23 mouse cellular contexts compared by ENCODE assay signal in the genomic region with DNA sequence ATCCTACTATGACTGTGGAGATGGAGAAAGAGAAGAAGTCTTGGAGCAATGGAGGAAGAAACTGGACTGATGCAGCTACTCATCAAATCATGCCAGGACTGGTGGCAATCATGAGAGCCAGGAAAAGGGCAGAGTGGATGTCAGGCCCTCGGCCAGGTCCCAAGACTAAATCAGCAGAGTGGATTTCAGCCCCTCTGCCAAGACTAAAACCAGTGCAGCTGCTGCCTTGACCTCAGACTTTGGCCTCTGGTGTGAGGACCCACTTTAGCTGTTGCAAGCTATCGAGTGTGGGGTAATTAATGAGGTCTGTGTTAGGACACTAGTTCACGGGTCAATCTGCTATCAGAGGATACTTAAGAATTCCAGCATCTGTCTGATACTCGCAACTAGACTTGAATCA. TPM values are rescaled to one million over a fixed set of nuclear protein-coding genes. Genes with fewer than 3 reads are reported as not detected.
A peak's percentile ranks its signal among the peaks of the same experiment; 100 is the strongest.
DNase-seq lines count a peak whose midpoint lies in the region; ATAC-seq and TF ChIP-seq lines count a peak whose summit lies in the region.
"Had no signal": no experiment of that assay in that cellular context is flagged by ENCODE, and none has a peak within 500 bp of the region (broad histone marks: within the 10 kb centered on the region; RNA-seq: fewer than 3 reads in every experiment).

No protein-coding gene starts in this region.

- H3K27ac ChIP-seq in heart, embryonic 12.5 days (ENCODE audit: poor library complexity, severe bottlenecking), result no peak overlapping the region
- no peak overlapping the region for H3K27ac ChIP-seq in liver, adult 2 months (replicated peaks; ENCODE audit: insufficient read depth, low read depth, low read length)
- H3K27ac ChIP-seq in liver, postnatal 0 days (ENCODE audit: low read depth), result no peak overlapping the region
- H3K27ac ChIP-seq in midbrain, embryonic 13.5 days, result no peak overlapping the region
- H3K27ac ChIP-seq: heart, embryonic 15.5 days; midbrain, embryonic 12.5 days; neural tube, embryonic 12.5 days had no signal

- TF ChIP-seq CTCF in liver, adult 2 months (IDR thresholded peaks at IDR 0.05; ENCODE audit: low read depth, low read length), result no peak
- TF ChIP-seq CTCF in liver, postnatal 0 days (IDR thresholded peaks at IDR 0.05; ENCODE audit: low read depth), result no peak

- TF ChIP-seq EP300 in liver, postnatal 0 days (IDR thresholded peaks at IDR 0.05; ENCODE audit: low read depth), result no peak

- H3K9me3 ChIP-seq in heart, embryonic 12.5 days (replicated peaks), result no peaks in the 10 kb centered on the region
- no peaks in the 10 kb centered on the region for H3K9me3 ChIP-seq in liver, postnatal 0 days (ENCODE audit: low read length)
- H3K9me3 ChIP-seq in midbrain, embryonic 13.5 days, result no peaks in the 10 kb centered on the region
- H3K9me3 ChIP-seq: heart, embryonic 15.5 days; midbrain, embryonic 12.5 days; neural tube, embryonic 12.5 days had no signal

- 67% methylated on average over 4 of the region's 4 CpGs for WGBS in heart, embryonic 12.5 days
- 43% methylated on average over 4 of the region's 4 CpGs for WGBS in liver, adult 2 months
- 66% methylated on average over 4 of the region's 4 CpGs for WGBS in liver, postnatal 0 days (ENCODE audit: insufficient replicate concordance)
- 85% methylated on average over 4 of the region's 4 CpGs for WGBS in midbrain, embryonic 13.5 days

- no peak for TF ChIP-seq POLR2A in liver, adult 2 months (IDR thresholded peaks at IDR 0.05; ENCODE audit: extremely low read depth, insufficient read depth, low read length)
- TF ChIP-seq POLR2A in myocyte (IDR thresholded peaks at IDR 0.05; ENCODE audit: insufficient read length, low read depth), result no peak

- H3K4me1 ChIP-seq in heart, embryonic 12.5 days (replicated peaks), result peaks cover 16% of the 10 kb centered on the region
- H3K4me1 ChIP-seq in liver, adult 2 months (ENCODE audit: control insufficient read depth, insufficient read depth, low read length), result no peaks in the 10 kb centered on the region
- 0 out of 2 replicates have a peak, but pooled peaks cover 4% of the 10 kb centered on the region for H3K4me1 ChIP-seq in liver, postnatal 0 days (ENCODE audit: insufficient read depth)
- 0 out of 2 replicates have a peak, but pooled peaks cover 10% of the 10 kb centered on the region for H3K4me1 ChIP-seq in midbrain, embryonic 13.5 days (replicated peaks)

- H3K79me2 ChIP-seq in liver, adult 2 months (ENCODE audit: control insufficient read depth, insufficient read depth, low read length), result no peaks in the 10 kb centered on the region
- no peaks in the 10 kb centered on the region for H3K79me2 ChIP-seq in myocyte (ENCODE audit: control insufficient read depth, insufficient read depth)

- peak; percentile 40 for DNase-seq in heart, adult 8-10 months (ENCODE audit: low spot score)
- DNase-seq in liver, adult 2 months (ENCODE audit: extremely low read depth, low read depth, low spot score), result peak; percentile 37
- no peak for DNase-seq in liver, postnatal 0 days
- peak; percentile 45 to 74 for DNase-seq in gastrocnemius, adult 8-10 months (ENCODE audit: low spot score in 2 of 2)
- no peak for DNase-seq in thymus, postnatal 10 days (ENCODE audit: low spot score in 2 of 2)
- DNase-seq: adrenal gland, postnatal 36 days; cerebellum, adult 9-10 months; kidney, adult 11 months; kidney, postnatal 10 days; layer of hippocampus, postnatal 36 days; lung, adult 18-20 months; lung, postnatal 10 days; right cerebral cortex, postnatal 14 days; spleen, adult 18-20 months; thymus, postnatal 25 days had no signal

- H3K4me3 ChIP-seq in heart, embryonic 12.5 days, result no peak overlapping the region
- H3K4me3 ChIP-seq in liver, adult 2 months (ENCODE audit: insufficient read depth, low read depth, low read length), result no peak overlapping the region
- no peak overlapping the region for H3K4me3 ChIP-seq in liver, postnatal 0 days (ENCODE audit: low read depth, low read length)
- no peak overlapping the region for H3K4me3 ChIP-seq in myocyte
- no peak overlapping the region for H3K4me3 ChIP-seq in midbrain, embryonic 13.5 days (replicated peaks)
- H3K4me3 ChIP-seq: heart, embryonic 15.5 days; midbrain, embryonic 12.5 days; neural tube, embryonic 12.5 days had no signal

- H3ac ChIP-seq in myocyte (ENCODE audit: control insufficient read depth, insufficient read length), result no peak overlapping the region

- no peaks in the 10 kb centered on the region for H3K27me3 ChIP-seq in heart, embryonic 12.5 days (replicated peaks)
- no peaks in the 10 kb centered on the region for H3K27me3 ChIP-seq in liver, adult 2 months (ENCODE audit: control insufficient read depth, insufficient read depth, low read length)
- no peaks in the 10 kb centered on the region; the same call in 1 of the 2 replicates for H3K27me3 ChIP-seq in liver, postnatal 0 days (ENCODE audit: insufficient read depth, low read length)
- no peaks in the 10 kb centered on the region for H3K27me3 ChIP-seq in myocyte (ENCODE audit: control insufficient read depth, insufficient read depth, insufficient read length)
- no peaks in the 10 kb centered on the region for H3K27me3 ChIP-seq in midbrain, embryonic 13.5 days
- H3K27me3 ChIP-seq: heart, embryonic 15.5 days; midbrain, embryonic 12.5 days; neural tube, embryonic 12.5 days had no signal

- no peaks in the 10 kb centered on the region for H3K36me3 ChIP-seq in heart, embryonic 12.5 days
- H3K36me3 ChIP-seq in liver, adult 2 months (ENCODE audit: control insufficient read depth, insufficient read depth, low read length), result no peaks in the 10 kb centered on the region
- H3K36me3 ChIP-seq in liver, postnatal 0 days (replicated peaks; ENCODE audit: insufficient read depth, low read length), result no peaks in the 10 kb centered on the region
- no peaks in the 10 kb centered on the region for H3K36me3 ChIP-seq in myocyte (ENCODE audit: control insufficient read depth, insufficient read depth)
- no peaks in the 10 kb centered on the region for H3K36me3 ChIP-seq in midbrain, embryonic 13.5 days
- H3K36me3 ChIP-seq: heart, embryonic 15.5 days; midbrain, embryonic 12.5 days; neural tube, embryonic 12.5 days had no signal

- H3K4me2 ChIP-seq in heart, embryonic 12.5 days, result no peak overlapping the region
- H3K4me2 ChIP-seq in liver, postnatal 0 days (ENCODE audit: low read depth, low read length), result no peak overlapping the region
- H3K4me2 ChIP-seq in myocyte (ENCODE audit: low read depth), result no peak overlapping the region
- H3K4me2 ChIP-seq in midbrain, embryonic 13.5 days (replicated peaks), result no peak overlapping the region
- H3K4me2 ChIP-seq: heart, embryonic 15.5 days; liver, embryonic 11.5 days; midbrain, embryonic 12.5 days; neural tube, embryonic 12.5 days had no signal

- no peak for ATAC-seq in heart, embryonic 12.5 days (ENCODE audit: insufficient number of reproducible peaks, low FRiP score)
- no peak for ATAC-seq in liver, postnatal 0 days
- ATAC-seq in midbrain, embryonic 13.5 days, result no peak
- ATAC-seq: forebrain, embryonic 14.5 days had no signal

- H3K9ac ChIP-seq in heart, embryonic 12.5 days, result no peak overlapping the region
- H3K9ac ChIP-seq in liver, adult 2 months (ENCODE audit: low read depth, low read length), result no peak overlapping the region
- H3K9ac ChIP-seq in liver, postnatal 0 days (replicated peaks), result no peak overlapping the region
- no peak overlapping the region for H3K9ac ChIP-seq in midbrain, embryonic 13.5 days (replicated peaks)
- H3K9ac ChIP-seq: heart, embryonic 15.5 days; midbrain, embryonic 12.5 days; neural tube, embryonic 12.5 days had no signal

TF ChIP-seq in myocyte, 11 proteins besides CTCF, POLR2A, EP300 and RAD21:
- peak in 2 of 3 experiments; percentile 68 to 89 for TF ChIP-seq MYOD1 (IDR thresholded peaks at IDR 0.05; ENCODE audit: control insufficient read depth in 1 of 3, insufficient read length in 2 of 3, low read depth in 2 of 3)
- no peak for TF ChIP-seq USF1 (IDR thresholded peaks at IDR 0.05; ENCODE audit: low read depth)
- no peak for TF ChIP-seq E2F4 (IDR thresholded peaks at IDR 0.05; ENCODE audit: insufficient read depth)
- peak in 2 of 3 experiments; percentile 53 to 74 for TF ChIP-seq MYOG (IDR thresholded peaks at IDR 0.05; ENCODE audit: control insufficient read depth in 1 of 3, insufficient read depth in 1 of 3, insufficient read length in 2 of 3, low read depth in 2 of 3)

RNA-seq across cellular contexts. Expression of a gene that starts 30.2 kb away (rescaled TPM):
- total RNA-seq in heart, adult 8-10 months (2022), result 1 to 10 TPM in 1 of 4 experiments, under 1 TPM in 3; 0.69 to 1.9 (median 0.80) TPM
- polyA plus RNA-seq in heart, embryonic 12.5 days (2016; fragmentation: Nextera tagmentation; extraction: Ambion mirVana), result 1.0 and 1.8 TPM in 2 replicates
- total RNA-seq in liver, adult 2 months (2014; rRNA removed), result 0.20 and 0.28 TPM in 2 replicates
- polyA plus RNA-seq in liver, adult 2 months (2012; rRNA removed), result 0.30 and 0.50 TPM in 2 replicates
- 0.43 and 0.49 TPM in 2 replicates for polyA plus RNA-seq in liver, postnatal 0 days (2015; fragmentation: Nextera tagmentation; extraction: Ambion mirVana)
- total RNA-seq in gastrocnemius, adult 8-10 months (2022), result under 1 TPM; 0.27 to 0.54 (median 0.41) TPM
- polyA plus RNA-seq in myocyte (2012; fragmentation: generic; extraction: Trizol), result 5.7 TPM
- 10.3 and 11.3 TPM in 2 replicates for polyA plus RNA-seq in midbrain, embryonic 13.5 days (2015; fragmentation: Nextera tagmentation; extraction: Ambion mirVana)

Comparison
In these comparisons a context has a peak if more than half of its experiments do, and no peak if none do; other contexts are left out.
1. DNase-seq: peak in heart, adult 8-10 months (single experiment), liver, adult 2 months (single experiment) and gastrocnemius, adult 8-10 months (2 of 2); none in liver, postnatal 0 days (single experiment) and thymus, postnatal 10 days (0 of 2).